Mouse (Mus musculus) layer of hippocampus, postnatal 10 days (tissue): ENCODE measurements around the gene Lcor. TPM values are rescaled to one million over a fixed set of nuclear protein-coding genes. Genes with fewer than 3 reads are reported as not detected.

ENCODE experiments used
- DNase-seq, 2 experiments: peaks; one replicate each; pipeline ENCODE4 v3.0.0; 2021; ENCODE audit warnings: low spot score in 2 of 2
- total RNA-seq, 2 experiments: library from RNA; stranded (reverse); gene quantifications; 2 replicates each; pipeline ENCODE4 v1.2.3; 2021

The Lcor gene
- total RNA-seq, 2 experiments from 2014 or later = 17.0 to 18.1 TPM

GRCm38 (mm10) chr19:41474943-41475342 is 7.5 kb upstream of the Lcor start:
- no peak for DNase-seq

- DNase-seq = no peak
These were observed 5.7 kb upstream of the Lcor start for GRCm38 (mm10) chr19:41476530-41477249.

GRCm38 (mm10) chr19:41481030-41481886 is 1.2 kb upstream of the Lcor start:
- DNase-seq = peak; percentile 21 to 25

GRCm38 (mm10) chr19:41481887-41482189 is 599 bp upstream of the Lcor start:
- no peak for DNase-seq

- DNase-seq = peak; percentile 72 to 76
These were observed 540 bp downstream of the Lcor start for GRCm38 (mm10) chr19:41482909-41483444.

GRCm38 (mm10) chr19:41483445-41484040 is 1.1 kb downstream of the Lcor start:
- DNase-seq = peak in 1 of 2 experiments; percentile 31

- no peak for DNase-seq
These were observed 1.9 kb downstream of the Lcor start for GRCm38 (mm10) chr19:41484361-41484760.

- DNase-seq = no peak
These were observed 13.1 kb downstream of the Lcor start for GRCm38 (mm10) chr19:41495382-41496032.

GRCm38 (mm10) chr19:41496058-41496457 is 13.6 kb downstream of the Lcor start:
- DNase-seq = no peak

GRCm38 (mm10) chr19:41507872-41508271 is 25.4 kb downstream of the Lcor start:
- DNase-seq = no peak

GRCm38 (mm10) chr19:41514836-41515235 is 32.4 kb downstream of the Lcor start:
- no peak for DNase-seq

GRCm38 (mm10) chr19:41515549-41515948 is 33.1 kb downstream of the Lcor start:
- DNase-seq = no peak

GRCm38 (mm10) chr19:41517006-41517405 is 34.6 kb downstream of the Lcor start:
- no peak for DNase-seq

- DNase-seq = no peak
These were observed 36.7 kb downstream of the Lcor start for GRCm38 (mm10) chr19:41519121-41519520.

GRCm38 (mm10) chr19:41522246-41522645 is 39.8 kb downstream of the Lcor start:
- DNase-seq = no peak

GRCm38 (mm10) chr19:41523798-41524563 is 41.5 kb downstream of the Lcor start:
- no peak for DNase-seq

- DNase-seq = no peak
These were observed 46.7 kb downstream of the Lcor start for GRCm38 (mm10) chr19:41529169-41529568.

- DNase-seq = no peak
These were observed 51.6 kb downstream of the Lcor start for GRCm38 (mm10) chr19:41534021-41534420.

- no peak for DNase-seq
These were observed 74.5 kb downstream of the Lcor start for GRCm38 (mm10) chr19:41556981-41557380.

- no peak for DNase-seq
These were observed 75.1 kb downstream of the Lcor start for GRCm38 (mm10) chr19:41557491-41557890.
